Mouse (Mus musculus) liver, adult 2 months (tissue): ENCODE results near the gene Gm20696. TPM values are rescaled to one million over a fixed set of nuclear protein-coding genes. Genes with fewer than 3 reads are reported as not detected.

Source experiments
- DNase-seq: peaks from one replicate; pipeline ENCODE4 v3.0.0-alpha.2; 2011; ENCODE audit warnings: low read depth, low spot score; ENCODE audit errors: extremely low read depth
- H3K27ac ChIP-seq: fragments of 200-500 bp; replicated peaks from 2 replicates; pipeline ENCODE4 v1.5.1; 2012; ENCODE audit warnings: low read depth, mild to moderate bottlenecking, control low read depth, inconsistent platforms, low read length; ENCODE audit not compliant: insufficient read depth
- H3K27me3 ChIP-seq: fragments of 200-500 bp; 2 replicates; pipeline ENCODE4 v1.6.1; 2012; ENCODE audit warnings: mild to moderate bottlenecking, moderate library complexity, low read length, inconsistent platforms; ENCODE audit not compliant: control insufficient read depth, insufficient read depth
- H3K36me3 ChIP-seq: fragments of 200-500 bp; 2 replicates; pipeline ENCODE4 v1.6.1; 2012; ENCODE audit warnings: low read length, inconsistent platforms; ENCODE audit not compliant: control insufficient read depth, insufficient read depth
- H3K4me1 ChIP-seq: fragments of 200-500 bp; 2 replicates; pipeline ENCODE4 v1.6.1; 2011; ENCODE audit warnings: low read length; ENCODE audit not compliant: control insufficient read depth, insufficient read depth
- H3K4me3 ChIP-seq: fragments of 200-500 bp; 2 replicates; pipeline ENCODE4 v1.5.1; 2011; ENCODE audit warnings: low read depth, mild to moderate bottlenecking, control low read depth, low read length, moderate library complexity; ENCODE audit not compliant: insufficient read depth
- H3K79me2 ChIP-seq: fragments of 200-500 bp; 2 replicates; pipeline ENCODE4 v1.6.1; 2012; ENCODE audit warnings: inconsistent platforms, mild to moderate bottlenecking, low read length, moderate library complexity; ENCODE audit not compliant: control insufficient read depth, insufficient read depth
- H3K9ac ChIP-seq: fragments of 200-500 bp; 2 replicates; pipeline ENCODE4 v1.6.1; 2012; ENCODE audit warnings: low read depth, mild to moderate bottlenecking, control low read depth, inconsistent platforms, low read length
- CTCF ChIP-seq: fragments of 200-500 bp; IDR thresholded peaks from 2 replicates; pipeline ENCODE4 v1.5.1; 2011; ENCODE audit warnings: low read depth, low read length, control low read depth
- POLR2A ChIP-seq: fragments of 200-500 bp; IDR thresholded peaks from 2 replicates; pipeline ENCODE4 v1.6.1; 2011; ENCODE audit warnings: low read length, control low read depth; ENCODE audit not compliant: insufficient read depth; ENCODE audit errors: extremely low read depth
- WGBS: fragments of 180-500 bp; shearing (Covaris S2); methylation state at CpG from one replicate; pipeline ENCODE4 v1.1.7; 2018; 5-methylcytosine and 5-hydroxymethylcytosine counted together
- polyA plus RNA-seq: library from polyadenylated mRNA; depleted of rRNA; stranded (reverse); fragments of >200 nt; gene quantifications from 2 replicates; pipeline ENCODE4 v1.2.3, GENCODE M21; 2012
- total RNA-seq: library from RNA; depleted of rRNA; stranded (reverse); fragments of >200 nt; gene quantifications from 2 replicates; pipeline ENCODE4 v1.2.3, GENCODE M21; 2014

Gm20696 gene
- total and polyA plus RNA-seq, 2 experiments = 0.26 to 6.5 TPM

- H3K4me1 ChIP-seq = no peaks in the 10 kb centered on the region
- no peak for DNase-seq
- TF ChIP-seq CTCF = no peak
- TF ChIP-seq POLR2A = no peak
- no peaks in the 10 kb centered on the region for H3K36me3 ChIP-seq
- peaks cover 3% of the 10 kb centered on the region; the same call in 1 of the 2 replicates for H3K79me2 ChIP-seq
- no peak overlapping the region for H3K27ac ChIP-seq
- 16% methylated on average over 3 of the region's 3 CpGs for WGBS
- no peak overlapping the region for H3K4me3 ChIP-seq
- H3K9ac ChIP-seq = no peak overlapping the region
- no peaks in the 10 kb centered on the region for H3K27me3 ChIP-seq
Observed at GRCm38 (mm10) chr6:99344357-99344756, 322.2 kb downstream of the Gm20696 start.

DNA sequence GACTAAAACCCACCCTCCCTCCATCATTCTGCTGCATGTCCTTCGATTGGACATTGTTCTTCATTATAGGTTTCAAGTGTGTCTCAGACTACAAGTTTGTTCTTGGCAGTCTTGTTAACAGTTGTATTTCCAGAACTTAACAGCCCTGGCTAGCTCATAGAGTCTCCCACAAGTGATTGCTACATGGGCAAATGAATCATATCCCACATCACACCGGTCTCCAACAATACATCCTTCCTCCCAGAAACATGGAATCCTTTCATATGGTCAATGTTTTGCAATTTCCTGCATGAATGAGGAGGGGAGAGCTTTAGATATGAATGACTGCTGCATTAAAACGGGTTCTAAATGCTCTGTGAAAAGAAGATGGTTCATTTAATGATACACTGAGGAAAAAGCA is 322.8 kb downstream of the Gm20696 start:
- H3K79me2 ChIP-seq = peaks cover 3% of the 10 kb centered on the region; the same call in 1 of the 2 replicates
- TF ChIP-seq POLR2A (no peak), CTCF (no peak)
- H3K36me3 ChIP-seq = no peaks in the 10 kb centered on the region
- WGBS = 85% methylated on average over 3 of the region's 3 CpGs
- H3K4me3 ChIP-seq = no peak overlapping the region
- H3K9ac ChIP-seq = no peak overlapping the region
- no peak overlapping the region for H3K27ac ChIP-seq
- no peaks in the 10 kb centered on the region for H3K4me1 ChIP-seq
- no peaks in the 10 kb centered on the region for H3K27me3 ChIP-seq
- DNase-seq = no peak

DNA sequence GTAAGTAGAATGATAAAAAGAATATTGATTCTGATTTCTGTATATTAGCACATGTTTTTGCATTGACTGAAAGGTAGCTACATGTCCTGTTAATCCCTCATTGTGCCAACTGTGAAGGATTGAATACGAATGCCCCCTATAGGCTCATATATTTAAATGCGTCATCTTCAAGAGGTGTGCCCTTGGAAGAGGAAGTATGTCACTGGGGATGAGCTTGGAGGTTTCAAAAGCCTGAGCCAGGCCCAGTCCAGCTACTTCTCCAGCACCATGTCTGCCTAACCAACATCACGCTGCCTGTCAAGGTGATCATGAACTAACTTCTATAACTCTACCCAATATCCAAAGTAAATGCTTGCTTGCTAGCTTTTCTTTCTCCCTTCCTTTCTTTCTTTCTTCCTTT is 324.2 kb downstream of the Gm20696 start:
- no peaks in the 10 kb centered on the region for H3K4me1 ChIP-seq
- no peak overlapping the region for H3K4me3 ChIP-seq
- no peaks in the 10 kb centered on the region for H3K27me3 ChIP-seq
- TF ChIP-seq POLR2A = no peak
- TF ChIP-seq CTCF = no peak
- H3K9ac ChIP-seq = no peak overlapping the region
- H3K36me3 ChIP-seq = no peaks in the 10 kb centered on the region
- H3K79me2 ChIP-seq = no peaks in the 10 kb centered on the region; the same call in 1 of the 2 replicates
- no peak for DNase-seq
- over 99% methylated on average over 3 of the region's 3 CpGs for WGBS
- no peak overlapping the region for H3K27ac ChIP-seq

DNA sequence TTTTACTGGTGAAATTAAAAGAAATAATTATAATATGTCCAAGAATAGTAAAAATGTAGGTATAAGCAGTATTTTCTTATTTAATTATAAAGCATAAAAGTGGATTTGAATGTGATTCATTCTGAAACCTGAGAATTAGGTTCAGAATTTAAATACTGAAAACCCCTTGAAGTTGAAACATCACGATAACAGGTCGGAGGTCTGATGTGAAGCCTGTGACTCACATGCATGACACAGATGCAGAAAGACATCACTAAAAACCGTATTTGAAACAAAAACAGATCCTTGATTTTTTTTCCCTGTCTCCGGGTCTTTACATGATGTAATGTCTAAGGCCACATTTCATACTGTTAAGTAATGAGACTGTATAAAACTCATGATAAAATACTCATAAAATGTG is 325.7 kb downstream of the Gm20696 start:
- DNase-seq = no peak
- Histone ChIP-seq H3K27me3 (no peaks in the 10 kb centered on the region), H3K27ac (no peak overlapping the region), H3K4me3 (no peak overlapping the region), H3K9ac (no peak overlapping the region), H3K36me3 (no peaks in the 10 kb centered on the region), H3K4me1 (no peaks in the 10 kb centered on the region), H3K79me2 (no peaks in the 10 kb centered on the region; the same call in 1 of the 2 replicates)
- TF ChIP-seq POLR2A (no peak), CTCF (no peak)
- 98% methylated on average over 4 of the region's 4 CpGs for WGBS

DNA sequence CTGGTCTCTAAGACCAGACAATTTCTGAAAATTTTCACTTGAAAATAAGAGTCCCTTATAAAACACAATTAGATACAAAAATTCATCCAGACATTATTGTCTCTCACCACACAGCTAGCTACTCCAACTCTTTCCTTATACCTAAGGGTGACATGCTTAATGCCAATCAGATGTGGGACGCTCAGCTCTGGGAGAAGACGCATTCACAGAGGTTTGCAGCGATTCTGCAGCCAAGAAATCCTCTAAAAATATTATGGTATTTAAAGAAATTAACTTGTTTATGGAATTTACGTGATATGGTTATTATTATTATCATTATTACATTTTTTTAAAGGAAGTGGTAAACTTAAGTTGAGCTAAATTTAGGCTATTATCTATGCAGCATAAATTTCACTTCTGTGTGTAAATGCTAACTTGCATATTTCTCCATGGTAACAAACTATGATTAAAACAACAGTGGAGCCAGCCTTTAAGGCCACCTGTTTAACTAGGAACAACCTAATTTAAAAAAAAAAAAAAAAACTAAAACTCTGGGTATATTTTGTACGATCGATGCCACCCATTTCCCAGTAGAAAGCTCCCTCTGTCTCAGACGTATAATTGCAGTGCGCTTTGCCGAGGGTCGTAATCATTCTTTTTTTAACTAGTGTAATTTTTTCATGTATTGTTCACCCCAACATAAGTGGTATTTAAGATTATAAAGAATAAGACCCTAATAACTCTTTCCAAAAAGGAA is 326.4 kb downstream of the Gm20696 start:
- Histone ChIP-seq H3K27me3 (no peaks in the 10 kb centered on the region), H3K4me3 (no peak overlapping the region), H3K36me3 (no peaks in the 10 kb centered on the region), H3K27ac (no peak overlapping the region), H3K79me2 (peaks cover 2% of the 10 kb centered on the region; the same call in 1 of the 2 replicates), H3K4me1 (no peaks in the 10 kb centered on the region), H3K9ac (no peak overlapping the region)
- TF ChIP-seq CTCF (no peak), POLR2A (no peak)
- 89% methylated on average over 10 of the region's 10 CpGs for WGBS
- no peak for DNase-seq

- Histone ChIP-seq H3K27ac (no peak overlapping the region), H3K9ac (no peak overlapping the region), H3K4me1 (no peaks in the 10 kb centered on the region), H3K27me3 (no peaks in the 10 kb centered on the region), H3K79me2 (peaks cover 2% of the 10 kb centered on the region; the same call in 1 of the 2 replicates), H3K4me3 (no peak overlapping the region), H3K36me3 (no peaks in the 10 kb centered on the region)
- TF ChIP-seq CTCF (no peak), POLR2A (no peak)
- no peak for DNase-seq
- 80% methylated on average over 5 of the region's 5 CpGs for WGBS
Observed at GRCm38 (mm10) chr6:99339343-99339620, 327.3 kb downstream of the Gm20696 start.
